Mouse (Mus musculus) erythroblast, embryonic 14.5 days (primary cell): Measurements from ENCODE around the gene Pigh.

Source experiments
- GATA1 ChIP-seq: IDR thresholded peaks from 2 replicates; pipeline ENCODE4 v1.6.1; 2012; ENCODE audit warnings: low read length, inconsistent platforms, mixed read lengths
- TAL1 ChIP-seq: IDR thresholded peaks from 3 replicates; pipeline ENCODE4 v1.6.1; 2012; ENCODE audit warnings: low read length, inconsistent platforms, mixed read lengths

GRCm38 (mm10) chr12:79103773-79104172 lies 14.3 kb upstream of the Pigh start:
- TF ChIP-seq TAL1 (no peak), GATA1 (no peak)
